ENCODE assay signal across 15 mouse cellular contexts in the genomic region with DNA sequence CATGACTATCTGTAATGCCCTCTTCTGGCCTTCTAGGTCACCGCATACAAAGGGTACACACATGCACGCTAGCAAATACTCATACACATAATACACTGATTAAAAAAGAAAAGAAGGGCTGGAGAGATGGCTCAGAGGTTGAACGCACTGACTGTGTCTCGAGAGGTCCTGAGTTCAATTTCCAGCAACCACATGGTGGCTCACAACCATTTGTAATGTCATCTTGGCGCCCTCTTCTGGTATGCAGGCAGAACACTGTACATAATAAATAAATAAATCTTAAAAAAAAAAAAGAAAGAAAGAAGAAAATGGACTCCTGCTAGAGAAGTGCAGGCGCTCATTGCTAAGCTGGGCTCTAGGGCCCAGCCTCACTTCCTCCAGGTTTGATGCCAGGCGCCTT. TPM values are rescaled to one million over a fixed set of nuclear protein-coding genes. Genes with fewer than 3 reads are reported as not detected.
DNase-seq lines count a peak whose midpoint lies in the region; ATAC-seq and TF ChIP-seq lines count a peak whose summit lies in the region.
"Had no signal": no experiment of that assay in that cellular context is flagged by ENCODE, and none has a peak within 500 bp of the region (broad histone marks: within the 10 kb centered on the region; RNA-seq: fewer than 3 reads in every experiment).

No protein-coding gene starts in this region.

- DNase-seq in gastrocnemius, adult 2 months = no peak
- DNase-seq in gastrocnemius, postnatal 10 days = no peak
- no peak for DNase-seq in lung, postnatal 0 days (ENCODE audit: low spot score)
- no peak for DNase-seq in lung, adult 2 months
- DNase-seq in ES-CJ7 (ENCODE audit: low read depth, low spot score) = peak; percentile 79
- DNase-seq in spleen, postnatal 36 days (ENCODE audit: low spot score in 2 of 2) = no peak
- DNase-seq: cerebellum, adult 2 months; heart, postnatal 10 days; kidney, postnatal 25 days; layer of hippocampus, postnatal 36 days; lung, postnatal 4 days; right cerebral cortex, adult 18-20 months had no signal

- H3K9me3 ChIP-seq in lung, postnatal 0 days (ENCODE audit: low read length) = no peaks in the 10 kb centered on the region
- H3K9me3 ChIP-seq in heart, embryonic 12.5 days (replicated peaks) = no peaks in the 10 kb centered on the region
- H3K9me3 ChIP-seq: midbrain, embryonic 15.5 days had no signal

- TF ChIP-seq EP300 in lung, postnatal 0 days (IDR thresholded peaks at IDR 0.05) = no peak

- no peak overlapping the region for H3K27ac ChIP-seq in gastrocnemius, adult 2 months
- H3K27ac ChIP-seq in lung, postnatal 0 days (ENCODE audit: low read length) = no peak overlapping the region
- no peak overlapping the region for H3K27ac ChIP-seq in small intestine, adult 2 months (ENCODE audit: insufficient read depth, low read depth, low read length)
- H3K27ac ChIP-seq in heart, embryonic 12.5 days (ENCODE audit: poor library complexity, severe bottlenecking) = no peak overlapping the region
- H3K27ac ChIP-seq: midbrain, embryonic 15.5 days had no signal

- WGBS in lung, postnatal 0 days = 84% methylated on average over 7 of the region's 7 CpGs
- WGBS in lung, adult 2 months = 86% methylated on average over 7 of the region's 7 CpGs
- WGBS in small intestine, adult 2 months = 88% methylated on average over 7 of the region's 7 CpGs
- 81% methylated on average over 7 of the region's 7 CpGs for WGBS in heart, embryonic 12.5 days

- intact Hi-C loops in gastrocnemius, adult 2 months (cut with DNase I) = no loop called here

- no peaks in the 10 kb centered on the region for H3K36me3 ChIP-seq in lung, postnatal 0 days (ENCODE audit: insufficient read depth, low read length)
- peaks cover 17% of the 10 kb centered on the region for H3K36me3 ChIP-seq in small intestine, adult 2 months (ENCODE audit: control insufficient read depth, insufficient read depth, low read length)
- peaks cover 44% of the 10 kb centered on the region for H3K36me3 ChIP-seq in heart, embryonic 12.5 days
- H3K36me3 ChIP-seq: midbrain, embryonic 15.5 days had no signal

- no peaks in the 10 kb centered on the region for H3K4me1 ChIP-seq in lung, postnatal 0 days (ENCODE audit: insufficient read depth, low read depth, low read length)
- peaks cover 8% of the 10 kb centered on the region for H3K4me1 ChIP-seq in lung, adult 2 months (ENCODE audit: control insufficient read depth, insufficient read depth, low read length)
- H3K4me1 ChIP-seq in small intestine, adult 2 months (ENCODE audit: control insufficient read depth, insufficient read depth, insufficient read length, low read length) = peaks cover 6% of the 10 kb centered on the region; the same call in 1 of the 2 replicates
- peaks cover 15% of the 10 kb centered on the region for H3K4me1 ChIP-seq in heart, embryonic 12.5 days (replicated peaks)

- TF ChIP-seq POLR2A in lung, adult 2 months (IDR thresholded peaks at IDR 0.05; ENCODE audit: borderline replicate concordance, extremely low read depth, low read depth, low read length) = no peak
- TF ChIP-seq POLR2A in small intestine, adult 2 months (IDR thresholded peaks at IDR 0.05; ENCODE audit: low read depth, low read length) = no peak

- no peak overlapping the region for H3K9ac ChIP-seq in lung, postnatal 0 days (replicated peaks; ENCODE audit: low read depth)
- H3K9ac ChIP-seq in heart, embryonic 12.5 days = no peak overlapping the region
- H3K9ac ChIP-seq: midbrain, embryonic 15.5 days had no signal

- no peaks in the 10 kb centered on the region for H3K27me3 ChIP-seq in lung, postnatal 0 days (replicated peaks; ENCODE audit: insufficient read depth, low read length)
- no peaks in the 10 kb centered on the region for H3K27me3 ChIP-seq in small intestine, adult 2 months (ENCODE audit: control insufficient read depth, insufficient read depth, low read length)
- no peaks in the 10 kb centered on the region for H3K27me3 ChIP-seq in heart, embryonic 12.5 days (replicated peaks)
- H3K27me3 ChIP-seq: midbrain, embryonic 15.5 days had no signal

- peak; percentile 37 for TF ChIP-seq CTCF in gastrocnemius, adult 2 months (IDR thresholded peaks at IDR 0.05)
- peak; percentile 49 for TF ChIP-seq CTCF in lung, postnatal 0 days (IDR thresholded peaks at IDR 0.05)
- TF ChIP-seq CTCF in lung, adult 2 months (IDR thresholded peaks at IDR 0.05; ENCODE audit: insufficient read depth, low read length) = no peak
- peak; percentile 52; the same call in 1 of the 2 replicates for TF ChIP-seq CTCF in small intestine, adult 2 months (IDR thresholded peaks at IDR 0.05; ENCODE audit: extremely low read depth, insufficient read length, insufficient replicate concordance, low read depth, low read length)

- no peak for ATAC-seq in lung, postnatal 0 days
- no peak for ATAC-seq in heart, embryonic 12.5 days (ENCODE audit: insufficient number of reproducible peaks, low FRiP score)
- ATAC-seq: midbrain, embryonic 15.5 days had no signal

- H3K4me3 ChIP-seq in gastrocnemius, adult 2 months = no peak overlapping the region
- no peak overlapping the region for H3K4me3 ChIP-seq in lung, postnatal 0 days (ENCODE audit: low read depth, low read length)
- no peak overlapping the region for H3K4me3 ChIP-seq in lung, adult 2 months (replicated peaks; ENCODE audit: extremely low read depth, low read depth, low read length)
- no peak overlapping the region for H3K4me3 ChIP-seq in small intestine, adult 2 months (ENCODE audit: low read depth, low read length)
- H3K4me3 ChIP-seq in heart, embryonic 12.5 days = no peak overlapping the region
- H3K4me3 ChIP-seq: midbrain, embryonic 15.5 days had no signal

- H3K4me2 ChIP-seq in lung, postnatal 0 days (replicated peaks; ENCODE audit: low read depth, low read length) = no peak overlapping the region
- no peak overlapping the region for H3K4me2 ChIP-seq in heart, embryonic 12.5 days
- H3K4me2 ChIP-seq: midbrain, embryonic 15.5 days had no signal

RNA-seq across cellular contexts. Expression of gene Mrpl10, which starts 4.5 kb away (rescaled TPM):
- 10 to 100 TPM; 36.9 to 50.7 TPM for total RNA-seq in gastrocnemius, adult 2 months (2021)
- 10 to 100 TPM; 45.1 to 45.6 TPM for total RNA-seq in gastrocnemius, postnatal 10 days (2021)
- polyA plus RNA-seq in lung, postnatal 0 days (2015; fragmentation: Nextera tagmentation; extraction: Ambion mirVana) = 50.8 and 53.5 TPM in 2 replicates
- 64.8 and 80.5 TPM in 2 replicates for polyA plus RNA-seq in lung, adult 2 months (2012; rRNA removed)
- 32.2 and 59.3 TPM in 2 replicates for polyA plus RNA-seq in small intestine, adult 2 months (2012; rRNA removed)
- 71.3 and 74.7 TPM in 2 replicates for polyA plus RNA-seq in heart, embryonic 12.5 days (2016; fragmentation: Nextera tagmentation; extraction: Ambion mirVana)

RNA-seq across cellular contexts. Expression of gene Osbpl7, which starts 4.6 kb away (rescaled TPM):
- 1 to 10 TPM; 2.2 to 4.3 TPM for total RNA-seq in gastrocnemius, adult 2 months (2021)
- total RNA-seq in gastrocnemius, postnatal 10 days (2021) = 1 to 10 TPM; 3.4 to 6.4 TPM
- 11.4 and 11.9 TPM in 2 replicates for polyA plus RNA-seq in lung, postnatal 0 days (2015; fragmentation: Nextera tagmentation; extraction: Ambion mirVana)
- polyA plus RNA-seq in lung, adult 2 months (2012; rRNA removed) = 15.7 and 18.1 TPM in 2 replicates
- 12.1 and 21.3 TPM in 2 replicates for polyA plus RNA-seq in small intestine, adult 2 months (2012; rRNA removed)
- 4.8 and 5.5 TPM in 2 replicates for polyA plus RNA-seq in heart, embryonic 12.5 days (2016; fragmentation: Nextera tagmentation; extraction: Ambion mirVana)

RNA-seq across cellular contexts. Expression of gene Lrrc46, which starts 4.7 kb away (rescaled TPM):
- total RNA-seq in gastrocnemius, adult 2 months (2021) = not detected
- total RNA-seq in gastrocnemius, postnatal 10 days (2021) = under 1 TPM in 1 of 2 experiments, not detected in 1; 0.16 TPM
- polyA plus RNA-seq in lung, postnatal 0 days (2015; fragmentation: Nextera tagmentation; extraction: Ambion mirVana) = 7.5 and 9.8 TPM in 2 replicates
- 3.7 and 4.3 TPM in 2 replicates for polyA plus RNA-seq in lung, adult 2 months (2012; rRNA removed)
- polyA plus RNA-seq in small intestine, adult 2 months (2012; rRNA removed) = 0.09 TPM in 2 replicates
- polyA plus RNA-seq in heart, embryonic 12.5 days (2016; fragmentation: Nextera tagmentation; extraction: Ambion mirVana) = 0.28 and 0.66 TPM in 2 replicates

RNA-seq across cellular contexts. Expression of gene Scrn2, which starts 16.1 kb away (rescaled TPM):
- 10 to 100 TPM; 10.4 to 11.4 TPM for total RNA-seq in gastrocnemius, adult 2 months (2021)
- total RNA-seq in gastrocnemius, postnatal 10 days (2021) = 10 to 100 TPM; 11.3 to 11.4 TPM
- 15.7 and 17.2 TPM in 2 replicates for polyA plus RNA-seq in lung, postnatal 0 days (2015; fragmentation: Nextera tagmentation; extraction: Ambion mirVana)
- 16.2 and 20.2 TPM in 2 replicates for polyA plus RNA-seq in lung, adult 2 months (2012; rRNA removed)
- 23.7 and 50.0 TPM in 2 replicates for polyA plus RNA-seq in small intestine, adult 2 months (2012; rRNA removed)
- polyA plus RNA-seq in heart, embryonic 12.5 days (2016; fragmentation: Nextera tagmentation; extraction: Ambion mirVana) = 17.0 and 18.3 TPM in 2 replicates

RNA-seq across cellular contexts. Expression of gene Sp6, which starts 32.7 kb away (rescaled TPM):
- total RNA-seq in gastrocnemius, adult 2 months (2021) = under 1 TPM in 1 of 2 experiments, not detected in 1; 0.10 TPM
- under 1 TPM; 0.21 to 0.77 TPM for total RNA-seq in gastrocnemius, postnatal 10 days (2021)
- polyA plus RNA-seq in lung, postnatal 0 days (2015; fragmentation: Nextera tagmentation; extraction: Ambion mirVana) = 0.56 and 0.81 TPM in 2 replicates
- polyA plus RNA-seq in lung, adult 2 months (2012; rRNA removed) = 5.0 and 8.5 TPM in 2 replicates
- 0.13 and 0.22 TPM in 2 replicates for polyA plus RNA-seq in small intestine, adult 2 months (2012; rRNA removed)
- polyA plus RNA-seq in heart, embryonic 12.5 days (2016; fragmentation: Nextera tagmentation; extraction: Ambion mirVana) = 0.22 and 0.45 TPM in 2 replicates
- polyA plus RNA-seq: midbrain, embryonic 15.5 days had no signal
